Mouse (Mus musculus) CD4-positive, CD25-positive, alpha-beta regulatory T cell, adult 4 months (primary cell): ENCODE data around the gene Gm21987. TPM values are rescaled to one million over a fixed set of nuclear protein-coding genes. Genes with fewer than 3 reads are reported as not detected.

Source experiments
- ATAC-seq: one replicate; pipeline ENCODE4 v1.8.0; 2017
- polyA plus RNA-seq, 2 experiments: library from polyadenylated mRNA; unstranded; fragments of 100-300 nt; shearing (Covaris generic); gene quantifications; one replicate each; pipeline ENCODE4 v1.2.1; 2017

Gene Gm21987
- polyA plus RNA-seq, 2 experiments from 2014 or later = not detected

GRCm38 (mm10) chr16:38395060-38395730 lies 48.4 kb downstream of the Gm21987 start:
- no peak for ATAC-seq

GRCm38 (mm10) chr16:38396155-38396554 lies 49.3 kb downstream of the Gm21987 start:
- ATAC-seq = peak; percentile 68

DNA sequence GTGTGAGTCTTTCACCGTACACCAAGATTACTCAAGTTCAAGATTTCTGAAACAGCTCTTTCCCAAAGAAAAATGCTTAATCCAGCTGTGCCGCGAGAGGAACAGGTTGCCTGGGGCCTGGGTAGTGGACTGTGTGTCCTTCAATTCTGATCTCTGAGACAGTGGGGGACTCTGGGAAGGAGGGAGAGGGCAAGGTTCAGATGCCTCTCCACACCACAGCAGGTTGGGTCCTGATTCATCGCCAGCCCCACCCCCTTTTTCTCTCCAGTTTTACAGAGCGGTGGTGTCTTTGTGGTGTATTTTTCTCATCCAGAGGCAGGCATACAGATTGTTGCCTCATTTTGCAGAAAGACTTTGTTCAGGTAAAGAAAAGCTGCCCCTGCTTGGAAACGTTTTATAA lies 51.4 kb downstream of the Gm21987 start:
- no peak for ATAC-seq

DNA sequence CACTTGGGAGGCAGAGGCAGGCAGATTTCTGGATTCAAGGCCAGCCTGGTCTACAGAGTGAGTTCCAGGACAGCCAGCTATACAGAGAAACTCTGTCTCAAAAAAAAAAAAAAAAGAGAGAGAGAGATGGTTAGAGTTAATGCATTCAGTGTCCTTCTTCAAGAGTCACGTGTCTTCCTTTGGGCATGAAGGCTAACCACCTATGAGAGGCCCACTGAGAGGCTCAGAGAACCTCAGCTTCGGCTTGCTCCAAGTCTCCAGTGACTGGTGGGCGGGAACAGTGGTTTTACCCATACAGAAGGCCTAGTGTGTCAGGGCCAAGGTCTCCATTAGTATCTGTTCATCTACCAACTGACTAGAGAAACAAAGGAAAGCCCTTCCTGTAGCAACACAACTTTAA lies 52.2 kb downstream of the Gm21987 start:
- no peak for ATAC-seq

- ATAC-seq = peak; percentile 19
Observed at GRCm38 (mm10) chr16:38399531-38400231, 52.8 kb downstream of the Gm21987 start.

DNA sequence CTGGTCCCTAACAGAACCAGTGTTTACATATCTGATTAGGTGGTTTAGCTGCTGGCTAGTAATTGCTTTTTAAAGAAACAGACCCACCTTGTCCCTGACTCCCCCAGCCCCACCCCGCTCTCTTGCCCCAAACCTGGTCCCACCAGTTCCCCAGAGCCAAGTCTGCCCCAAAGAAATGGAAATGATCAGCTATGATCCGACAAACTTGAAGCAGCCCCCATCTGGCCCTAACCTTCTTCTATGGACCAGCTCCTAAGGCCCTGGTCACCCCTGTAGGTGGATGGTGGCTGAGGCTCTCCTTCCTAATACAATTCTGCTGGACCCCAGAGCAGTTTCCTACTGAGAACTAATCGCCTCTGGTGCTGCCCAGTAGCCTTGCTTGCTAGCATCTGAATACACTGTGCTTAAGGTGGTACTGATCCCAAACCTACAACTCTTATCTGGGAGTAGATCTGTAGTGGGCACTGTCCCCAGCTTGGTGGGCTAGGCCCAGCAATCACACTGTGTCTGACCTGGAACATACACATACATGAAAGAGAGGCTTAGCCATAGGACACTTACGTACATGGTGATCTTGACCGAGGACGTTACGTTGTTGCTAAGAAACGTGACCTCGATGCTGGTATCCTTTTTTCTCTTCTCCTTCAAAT lies 53.6 kb downstream of the Gm21987 start:
- no peak for ATAC-seq

GRCm38 (mm10) chr16:38401468-38401867 lies 54.6 kb downstream of the Gm21987 start:
- ATAC-seq = no peak

DNA sequence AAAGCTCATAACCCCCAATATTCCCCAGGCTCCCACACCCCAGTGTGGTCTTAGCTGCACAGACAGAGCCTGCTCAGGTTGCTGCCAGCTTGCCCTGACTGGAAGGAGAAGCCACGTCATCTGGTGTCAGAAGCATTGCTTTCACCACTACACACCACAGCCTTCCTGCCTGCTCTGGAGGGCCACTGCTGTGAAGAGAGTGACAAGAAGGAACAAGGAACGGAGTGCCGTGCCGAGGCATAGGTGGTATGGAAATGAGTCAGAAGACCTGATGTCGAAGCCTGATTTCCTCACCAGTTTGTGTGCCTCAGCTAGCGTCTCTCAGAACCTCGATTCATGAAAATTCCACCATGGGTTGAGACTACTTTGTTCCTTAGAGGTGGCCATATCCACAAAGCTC lies 56.8 kb downstream of the Gm21987 start:
- peak; percentile 84 for ATAC-seq

DNA sequence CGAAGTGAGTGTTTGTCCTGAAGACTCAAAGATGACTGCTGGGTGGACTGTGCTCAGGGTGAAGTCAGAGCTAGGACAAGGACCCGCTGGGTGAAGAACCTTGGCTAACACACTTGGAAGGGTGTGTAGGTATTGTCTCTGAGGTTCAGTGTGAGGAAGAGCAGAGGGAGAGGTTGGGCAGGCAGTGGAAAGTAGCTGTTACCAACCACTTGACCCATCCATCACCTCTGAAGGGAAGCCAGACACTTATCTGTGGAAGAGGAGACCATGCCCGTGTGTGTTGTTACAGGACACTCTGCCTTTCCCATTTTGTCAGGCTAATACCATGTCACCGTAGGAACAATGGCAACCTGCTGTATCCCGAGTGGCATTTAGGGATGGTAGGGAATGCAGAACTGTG lies 59.5 kb downstream of the Gm21987 start:
- no peak for ATAC-seq

DNA sequence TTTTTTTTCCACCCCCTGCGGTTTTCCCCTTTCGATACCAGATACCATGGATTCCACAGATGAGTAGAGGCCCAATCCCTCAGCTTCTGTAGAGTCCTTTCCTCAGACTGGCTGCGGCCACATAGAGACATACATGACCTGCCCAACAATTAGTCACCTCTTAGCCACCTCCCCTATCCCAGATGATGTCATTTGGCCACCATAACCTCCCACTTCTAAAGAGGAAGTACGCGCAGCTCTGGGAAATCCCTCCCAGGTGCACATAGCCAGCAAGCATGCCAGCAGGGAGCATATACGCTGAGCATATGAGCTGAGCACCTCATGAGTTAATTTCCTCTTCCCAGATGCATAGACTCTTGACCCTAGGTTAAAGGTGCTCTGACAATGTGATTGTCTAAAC lies 59.9 kb downstream of the Gm21987 start:
- ATAC-seq = peak; percentile 10

GRCm38 (mm10) chr16:38407584-38407983 lies 60.7 kb downstream of the Gm21987 start:
- peak; percentile 29 for ATAC-seq

GRCm38 (mm10) chr16:38408416-38408815 lies 61.6 kb downstream of the Gm21987 start:
- no peak for ATAC-seq

Other genes with a start within 250 kb of the Gm21987 start
- not detected for gene Nr1i2, start 52.2 kb upstream of the Gm21987 start, polyA plus RNA-seq
- under 1 TPM in 1 of 2 experiments, not detected in 1; 0.24 TPM for gene Maats1, start 4.9 kb upstream of the Gm21987 start, polyA plus RNA-seq
- gene Cox17, start within 50 bp of the Gm21987 start, polyA plus RNA-seq = 100 to 1,000 TPM; 203 to 275 TPM
- 1 to 10 TPM; 2.3 to 6.2 TPM for gene Popdc2, start 15.2 kb downstream of the Gm21987 start, polyA plus RNA-seq
- gene Pla1a, start 86.1 kb downstream of the Gm21987 start, polyA plus RNA-seq = under 1 TPM in 1 of 2 experiments, not detected in 1; 0.30 TPM
- gene Adprh, start 105.7 kb downstream of the Gm21987 start, polyA plus RNA-seq = 10 to 100 TPM; 73.1 to 92.7 TPM
- gene Cd80, start 108.5 kb downstream of the Gm21987 start, polyA plus RNA-seq = 10 to 100 TPM in 1 of 2 experiments, 1 to 10 TPM in 1; 5.7 to 10.6 TPM
- 10 to 100 TPM; 12.0 to 18.2 TPM for gene Timmdc1, start 175.6 kb downstream of the Gm21987 start, polyA plus RNA-seq
- 10 to 100 TPM; 32.1 to 38.5 TPM for gene Poglut1, start 203.2 kb downstream of the Gm21987 start, polyA plus RNA-seq
- 10 to 100 TPM; 36.0 to 37.2 TPM for gene Tmem39a, start 211.7 kb downstream of the Gm21987 start, polyA plus RNA-seq